Mouse (Mus musculus) hindbrain, embryonic 10.5 days (tissue): ENCODE measurements around the gene Ccdc142. TPM values are rescaled to one million over a fixed set of nuclear protein-coding genes. Genes with fewer than 3 reads are reported as not detected.

Experiments used
- DNase-seq: peaks from one replicate; pipeline ENCODE4 v3.0.0-alpha.2; 2017; ENCODE audit warnings: low spot score
- H3K27ac ChIP-seq: fragments of 300-500 bp; sonication (generic); 2 replicates; pipeline ENCODE4 v1.5.1; 2016; ENCODE audit warnings: mild to moderate bottlenecking, moderate library complexity
- H3K27me3 ChIP-seq: fragments of 300-500 bp; sonication (generic); 2 replicates; pipeline ENCODE4 v1.6.1; 2016; ENCODE audit warnings: mild to moderate bottlenecking; ENCODE audit not compliant: poor library complexity, insufficient read depth, severe bottlenecking
- H3K36me3 ChIP-seq: fragments of 300-500 bp; sonication (generic); 2 replicates; pipeline ENCODE4 v1.6.1; 2016; ENCODE audit warnings: mild to moderate bottlenecking, moderate library complexity
- H3K4me1 ChIP-seq: fragments of 300-500 bp; sonication (generic); replicated peaks from 2 replicates; pipeline ENCODE4 v1.6.1; 2016; ENCODE audit warnings: mild to moderate bottlenecking
- H3K4me3 ChIP-seq: fragments of 300-500 bp; sonication (generic); 2 replicates; pipeline ENCODE4 v1.5.1; 2016; ENCODE audit warnings: mild to moderate bottlenecking, moderate library complexity
- H3K9me3 ChIP-seq: fragments of 300-500 bp; sonication (generic); 2 replicates; pipeline ENCODE4 v1.6.1; 2016; ENCODE audit warnings: mild to moderate bottlenecking, moderate library complexity
- WGBS: fragments of 180-500 bp; shearing (Covaris S2); methylation state at CpG from one replicate; pipeline ENCODE4 v1.1.7; 2016; 5-methylcytosine and 5-hydroxymethylcytosine counted together
- polyA plus RNA-seq: library from polyadenylated mRNA; unstranded; fragments of >200 nt; fragmentation: Nextera tagmentation; extraction: Ambion mirVana; gene quantifications from 2 replicates; pipeline ENCODE4 v1.2.1, GENCODE M21; 2016

The Ccdc142 gene
- 3.0 and 3.8 TPM in 2 replicates for polyA plus RNA-seq

- DNase-seq, result peak; percentile 84
- WGBS, result under 1% methylated on average over 25 of the region's 25 CpGs
These were observed at the start of gene Ccdc142, which contains the start of gene Gm42688 for GRCm38 (mm10) chr6:83101316-83101687. TSS of gene Ccdc142 (plus strand) at chr6:83101601. TSS of gene Gm42688 (plus strand) at chr6:83101617.

GRCm38 (mm10) chr6:83053136-83053960, 48.1 kb upstream of the Ccdc142 start:
- peak overlapping the region; percentile 95 for H3K27ac ChIP-seq
- 3% methylated on average over 26 of the region's 26 CpGs for WGBS
- no peaks in the 10 kb centered on the region for H3K27me3 ChIP-seq
- H3K4me3 ChIP-seq, result peak overlapping the region; percentile 99
- H3K36me3 ChIP-seq, result peaks cover 49% of the 10 kb centered on the region
- H3K4me1 ChIP-seq, result peaks cover 40% of the 10 kb centered on the region
- no peaks in the 10 kb centered on the region for H3K9me3 ChIP-seq
- DNase-seq, result peak; percentile 66

More at GRCm38 (mm10) chr6:83101316-83101687, at the start of gene Ccdc142, which contains the start of gene Gm42688:
- Histone ChIP-seq H3K4me1 (peaks cover 22% of the 10 kb centered on the region), H3K36me3 (no peaks in the 10 kb centered on the region), H3K27ac (peak within 1 kb of the TSS; percentile 86), H3K27me3 (peaks cover 27% of the 10 kb centered on the region), H3K9me3 (no peaks in the 10 kb centered on the region), H3K4me3 (peak within 1 kb of the TSS; percentile 76)

- peak within 1 kb of the TSS; percentile 95 for H3K27ac ChIP-seq
- peaks cover 40% of the 10 kb centered on the region for H3K4me1 ChIP-seq
- 0 out of 2 replicates have a peak, but pooled peaks cover 3% of the 10 kb centered on the region for H3K27me3 ChIP-seq
- no peaks in the 10 kb centered on the region for H3K9me3 ChIP-seq
- peaks cover 49% of the 10 kb centered on the region for H3K36me3 ChIP-seq
- peak; percentile 97 for DNase-seq
- under 1% methylated on average over 64 of the region's 64 CpGs for WGBS
- peak within 1 kb of the TSS; percentile 99 for H3K4me3 ChIP-seq
These were observed 47.1 kb upstream of the Ccdc142 start, which contains the start of gene Aup1 for GRCm38 (mm10) chr6:83054074-83054851. TSS of gene Aup1 (plus strand) at chr6:83054521.

- Histone ChIP-seq H3K4me1 (peaks cover 40% of the 10 kb centered on the region), H3K36me3 (peaks cover 47% of the 10 kb centered on the region), H3K27me3 (0 out of 2 replicates have a peak, but pooled peaks cover 3% of the 10 kb centered on the region), H3K27ac (peak within 1 kb of the TSS; percentile 95), H3K9me3 (no peaks in the 10 kb centered on the region), H3K4me3 (peak within 1 kb of the TSS; percentile 99)
- under 1% methylated on average over 50 of the region's 50 CpGs for WGBS
- DNase-seq, result no peak
These were observed 46.5 kb upstream of the Ccdc142 start, which contains the start of gene Htra2 for GRCm38 (mm10) chr6:83054871-83055431. TSS of gene Htra2 (minus strand) at chr6:83055273.

- WGBS, result 48% methylated on average over 3 of the region's 3 CpGs
- Histone ChIP-seq H3K4me1 (peaks cover 30% of the 10 kb centered on the region), H3K27ac (no peak within 1 kb of the TSS), H3K4me3 (peak within 1 kb of the TSS; percentile 6; the same call in 1 of the 2 replicates), H3K27me3 (peaks cover 31% of the 10 kb centered on the region), H3K36me3 (peaks cover 25% of the 10 kb centered on the region), H3K9me3 (no peaks in the 10 kb centered on the region)
- no peak for DNase-seq
These were observed 43.6 kb upstream of the Ccdc142 start, which contains the start of gene Dqx1 for GRCm38 (mm10) chr6:83057790-83058189. TSS of gene Dqx1 (plus strand) at chr6:83057844.

- DNase-seq, result no peak
These were observed 42.7 kb upstream of the Ccdc142 start for GRCm38 (mm10) chr6:83058725-83059124.

GRCm38 (mm10) chr6:83065995-83066394, 35.4 kb upstream of the Ccdc142 start:
- peaks cover 32% of the 10 kb centered on the region for H3K4me1 ChIP-seq
- no peak overlapping the region for H3K4me3 ChIP-seq
- peaks cover 100% of the 10 kb centered on the region for H3K27me3 ChIP-seq
- DNase-seq, result no peak
- H3K9me3 ChIP-seq, result no peaks in the 10 kb centered on the region
- 44% methylated on average over 8 of the region's 8 CpGs for WGBS
- no peaks in the 10 kb centered on the region for H3K36me3 ChIP-seq
- no peak overlapping the region for H3K27ac ChIP-seq

More at GRCm38 (mm10) chr6:83058725-83059124, 42.7 kb upstream of the Ccdc142 start:
- no peak overlapping the region for H3K27ac ChIP-seq
- 93% methylated on average over 2 of the region's 2 CpGs for WGBS
- peaks cover 25% of the 10 kb centered on the region for H3K36me3 ChIP-seq
- H3K4me3 ChIP-seq, result no peak overlapping the region
- peaks cover 22% of the 10 kb centered on the region for H3K4me1 ChIP-seq
- H3K9me3 ChIP-seq, result no peaks in the 10 kb centered on the region
- peaks cover 40% of the 10 kb centered on the region for H3K27me3 ChIP-seq

GRCm38 (mm10) chr6:83066441-83066840, 35.0 kb upstream of the Ccdc142 start:
- no peak overlapping the region for H3K27ac ChIP-seq
- H3K9me3 ChIP-seq, result no peaks in the 10 kb centered on the region
- H3K4me1 ChIP-seq, result peaks cover 36% of the 10 kb centered on the region
- H3K4me3 ChIP-seq, result no peak overlapping the region
- peaks cover 100% of the 10 kb centered on the region for H3K27me3 ChIP-seq
- DNase-seq, result no peak
- WGBS, result 27% methylated on average over 6 of the region's 6 CpGs
- no peaks in the 10 kb centered on the region for H3K36me3 ChIP-seq

- DNase-seq, result no peak
- Histone ChIP-seq H3K27me3 (peaks cover 100% of the 10 kb centered on the region), H3K4me1 (peaks cover 45% of the 10 kb centered on the region), H3K9me3 (no peaks in the 10 kb centered on the region), H3K36me3 (no peaks in the 10 kb centered on the region), H3K4me3 (peak overlapping the region; percentile 41; the same call in 1 of the 2 replicates), H3K27ac (no peak overlapping the region)
- WGBS, result 1% methylated on average over 8 of the region's 8 CpGs
These were observed 33.2 kb upstream of the Ccdc142 start for GRCm38 (mm10) chr6:83068221-83068620.

- peaks cover 45% of the 10 kb centered on the region for H3K4me1 ChIP-seq
- H3K27ac ChIP-seq, result 0 out of 2 replicates have a peak overlapping the region, but pooled peaks have one; percentile 8
- under 1% methylated on average over 81 of the region's 81 CpGs for WGBS
- DNase-seq, result peak; percentile 50
- H3K27me3 ChIP-seq, result peaks cover 100% of the 10 kb centered on the region
- H3K36me3 ChIP-seq, result no peaks in the 10 kb centered on the region
- H3K9me3 ChIP-seq, result no peaks in the 10 kb centered on the region
- H3K4me3 ChIP-seq, result peak overlapping the region; percentile 41
These were observed 32.5 kb upstream of the Ccdc142 start for GRCm38 (mm10) chr6:83068706-83069487.

- peaks cover 100% of the 10 kb centered on the region for H3K27me3 ChIP-seq
- WGBS, result under 1% methylated on average over 69 of the region's 69 CpGs
- H3K36me3 ChIP-seq, result no peaks in the 10 kb centered on the region
- no peaks in the 10 kb centered on the region for H3K9me3 ChIP-seq
- DNase-seq, result peak; percentile 64
- H3K4me1 ChIP-seq, result peaks cover 40% of the 10 kb centered on the region
- peak overlapping the region; percentile 41 for H3K4me3 ChIP-seq
- H3K27ac ChIP-seq, result peak overlapping the region; percentile 42; the same call in 1 of the 2 replicates
These were observed 31.7 kb upstream of the Ccdc142 start for GRCm38 (mm10) chr6:83069488-83070246.
